Mouse (Mus musculus): ENCODE measurements around the gene Vrtn.
A peak's percentile ranks its signal among the peaks of the same experiment; 100 is the strongest.

Vrtn gene

DNA sequence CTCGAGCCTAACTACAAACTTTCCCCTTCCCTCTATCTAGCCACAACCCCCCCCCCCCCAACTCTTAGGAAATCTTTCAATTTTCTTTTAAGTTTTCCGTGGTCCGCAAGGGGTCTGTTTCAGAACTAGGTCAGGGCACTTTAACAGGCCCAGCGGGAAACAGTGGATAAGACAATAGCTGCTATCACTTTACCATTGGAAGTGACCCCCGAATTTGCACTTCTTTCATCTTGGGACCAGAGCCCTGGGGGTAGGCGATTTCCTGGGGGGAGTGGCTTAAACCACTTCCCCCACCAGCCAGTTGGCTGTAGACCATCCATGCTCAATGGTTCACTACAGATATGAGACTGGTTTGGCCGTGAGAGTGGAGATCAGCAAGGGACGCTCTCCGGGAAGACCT is at the start of gene Vrtn:
Gene Vrtn (plus strand): TSS at position 366 of the 400 bp plus-strand sequence.
- no peak for DNase-seq (ENCODE audit: low spot score)

DNA sequence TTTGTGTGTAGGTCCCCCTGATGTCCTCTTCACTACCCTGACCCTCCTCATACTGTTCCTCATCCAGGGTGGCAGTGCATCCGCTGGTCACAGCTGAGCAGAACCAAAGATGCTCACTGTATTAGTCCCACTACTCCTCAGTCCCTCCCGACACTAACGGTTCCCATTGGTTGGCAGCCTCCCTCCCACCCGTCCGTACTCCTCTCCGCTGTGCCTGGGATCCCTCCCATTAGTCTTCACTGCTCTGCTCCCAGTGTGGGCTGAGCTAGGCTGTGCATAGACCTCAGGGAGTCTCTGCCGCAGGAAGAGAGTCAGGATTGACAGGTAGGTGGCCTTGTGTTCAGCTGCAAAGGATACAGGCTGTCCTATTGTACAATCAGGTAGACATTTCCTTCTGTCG is 42.5 kb upstream of the Vrtn start:
- no peak for DNase-seq (ENCODE audit: low spot score)

DNA sequence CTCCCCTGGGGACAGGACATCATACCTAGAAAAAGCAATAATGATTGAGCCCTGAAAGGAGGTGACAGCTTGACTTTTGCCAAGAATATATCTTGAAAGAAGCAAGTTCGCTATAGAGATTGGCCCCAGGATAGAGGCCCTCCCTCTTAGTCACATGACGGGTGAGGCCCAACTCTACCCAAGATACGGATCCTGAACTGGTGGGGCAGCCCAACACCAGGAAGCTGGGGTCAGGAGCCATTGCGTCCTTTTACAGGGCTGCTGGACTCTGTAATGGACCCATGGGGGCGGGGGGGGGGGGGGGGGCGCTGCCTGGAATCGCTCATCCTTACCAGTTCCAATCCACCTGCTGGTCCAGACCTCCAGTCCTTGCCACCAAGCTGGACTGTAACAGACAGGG is 36.8 kb upstream of the Vrtn start:
- DNase-seq (ENCODE audit: low spot score): no peak

DNA sequence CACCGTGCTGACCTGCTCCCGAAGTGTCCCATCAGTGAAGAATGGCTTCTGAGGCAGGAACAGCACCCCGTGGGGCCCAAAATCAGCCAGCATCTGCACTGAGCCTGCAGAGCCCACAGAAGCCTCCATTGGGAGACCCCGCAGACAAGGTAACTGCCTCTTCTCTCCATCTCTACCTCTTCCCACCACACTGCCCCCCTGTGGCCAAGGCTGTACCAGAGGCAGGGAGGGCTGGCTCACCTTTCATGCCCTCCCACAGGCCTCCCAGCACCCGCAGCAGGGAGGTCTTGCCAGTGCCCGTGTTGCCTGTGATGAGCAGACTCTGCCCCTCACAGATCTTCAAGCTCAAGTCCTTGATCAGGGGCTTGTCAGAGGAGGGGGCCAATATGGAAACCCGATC is 35.0 kb upstream of the Vrtn start:
- no peak for DNase-seq (ENCODE audit: low spot score)

DNA sequence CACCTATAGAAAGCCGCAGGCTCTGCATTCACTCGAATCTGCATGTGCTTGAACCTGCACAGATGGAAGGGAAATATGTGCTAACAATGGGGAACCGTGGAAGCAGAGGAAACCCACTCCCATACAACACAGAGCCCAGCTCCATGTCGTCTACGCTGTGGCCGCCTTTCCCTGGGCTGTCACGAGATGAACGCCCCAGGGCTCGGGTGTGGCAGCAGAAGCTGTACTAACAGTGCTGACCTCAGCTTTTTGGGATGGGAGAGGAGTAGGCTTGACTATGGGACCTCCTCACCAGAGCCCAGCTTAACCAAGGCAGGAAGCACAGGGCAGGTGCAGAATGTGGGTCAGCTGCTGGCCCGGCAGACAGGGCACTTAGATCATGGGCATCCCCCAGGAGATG is 29.1 kb upstream of the Vrtn start:
- DNase-seq (ENCODE audit: low spot score): no peak

DNA sequence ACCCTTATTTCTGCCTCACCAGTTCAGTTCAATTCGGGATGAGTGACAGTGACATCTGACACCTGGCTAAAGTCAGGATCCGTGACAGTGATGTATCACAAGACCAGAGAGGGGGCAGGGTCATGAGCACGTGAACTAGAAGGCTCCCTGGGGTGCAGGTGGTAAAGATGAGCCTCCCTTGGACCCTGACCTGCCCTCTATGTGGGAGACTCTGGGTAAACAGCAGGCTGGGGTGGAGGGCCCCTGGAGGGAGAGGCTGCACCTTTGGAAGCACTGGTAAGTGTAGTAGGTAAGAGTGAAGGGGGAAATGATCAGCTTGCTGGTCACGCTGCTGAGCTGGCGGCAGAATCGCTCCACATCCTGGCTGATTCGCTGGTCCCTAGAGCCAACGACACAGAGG is 28.3 kb upstream of the Vrtn start:
- no peak for DNase-seq (ENCODE audit: low spot score)

DNA sequence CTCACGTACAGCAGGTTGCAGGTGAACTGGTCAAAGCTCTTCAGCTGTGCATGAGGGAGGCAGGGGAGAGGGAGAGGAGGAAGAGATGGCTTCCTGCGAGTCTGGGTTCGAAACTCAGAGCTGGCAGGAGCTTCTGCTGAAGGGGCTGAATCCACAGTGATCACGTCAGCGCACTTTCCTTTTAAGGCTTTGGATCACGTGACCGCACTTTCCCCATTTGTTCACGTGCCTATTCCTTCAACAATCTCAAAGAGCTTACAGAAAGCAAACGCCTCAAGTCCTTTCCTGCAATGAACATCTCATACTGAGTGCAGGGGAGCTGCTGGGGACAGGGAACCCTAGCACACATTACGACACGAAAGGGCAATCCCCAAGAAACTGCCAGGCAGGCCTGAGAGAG is 26.8 kb upstream of the Vrtn start:
- no peak for DNase-seq (ENCODE audit: low spot score)

DNA sequence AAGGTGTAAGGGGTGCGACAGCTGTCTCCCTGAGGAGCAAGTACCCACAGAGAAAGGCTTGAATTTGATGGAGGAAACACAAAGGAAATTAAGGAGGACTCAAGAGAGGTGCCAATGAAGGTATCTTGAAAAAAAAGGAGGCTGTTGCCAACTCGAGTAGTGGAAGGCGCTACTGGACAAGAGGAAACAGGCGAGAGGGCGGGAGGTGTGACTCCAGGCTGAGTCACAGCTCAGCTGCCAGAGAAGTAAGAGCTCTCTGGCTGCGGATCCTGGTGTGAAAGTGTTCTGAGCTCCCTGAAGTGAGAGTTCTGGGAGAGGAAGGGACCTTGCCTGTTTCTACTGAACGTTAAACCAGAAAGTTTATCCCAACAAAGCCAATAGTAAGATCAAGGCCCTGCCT is 26.3 kb upstream of the Vrtn start:
- peak; percentile 21 for DNase-seq (ENCODE audit: low spot score)

DNA sequence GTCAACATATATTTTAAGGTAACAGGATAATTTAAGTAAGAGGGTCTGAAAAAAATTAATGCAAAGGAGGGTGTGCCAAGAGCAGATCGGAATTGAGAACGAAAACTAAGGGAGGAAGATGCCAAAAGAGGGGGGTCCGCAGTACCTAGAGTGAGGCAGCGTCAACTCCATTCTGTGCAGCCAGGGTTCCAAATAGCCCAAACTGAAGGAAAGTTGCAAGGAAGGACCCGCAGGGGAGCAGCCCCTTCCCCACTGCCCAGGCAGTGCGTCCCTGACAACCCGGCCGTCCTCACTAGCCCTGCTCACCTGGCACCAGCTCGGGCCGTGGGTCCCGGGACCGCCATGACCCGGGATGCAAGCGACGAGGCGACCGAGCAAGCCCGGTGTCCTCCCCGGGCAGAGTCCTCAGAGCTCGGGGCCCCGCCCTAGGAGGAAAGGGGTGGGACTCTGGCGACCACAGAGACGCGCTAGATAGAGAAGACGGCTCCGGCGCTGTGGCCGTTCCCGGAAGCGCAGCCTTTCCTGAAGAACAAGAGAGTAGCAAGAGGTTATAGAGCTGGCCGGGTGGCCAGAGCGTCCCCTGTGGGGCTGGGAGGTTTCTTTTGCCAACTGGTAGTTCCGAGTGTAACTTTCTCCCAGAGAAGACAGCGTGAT is 23.7 kb upstream of the Vrtn start, which contains the start of gene Abcd4:
Gene Abcd4 (minus strand): TSS at position 437 of the 654 bp plus-strand sequence.
- DNase-seq (ENCODE audit: low spot score): peak; percentile 97

DNA sequence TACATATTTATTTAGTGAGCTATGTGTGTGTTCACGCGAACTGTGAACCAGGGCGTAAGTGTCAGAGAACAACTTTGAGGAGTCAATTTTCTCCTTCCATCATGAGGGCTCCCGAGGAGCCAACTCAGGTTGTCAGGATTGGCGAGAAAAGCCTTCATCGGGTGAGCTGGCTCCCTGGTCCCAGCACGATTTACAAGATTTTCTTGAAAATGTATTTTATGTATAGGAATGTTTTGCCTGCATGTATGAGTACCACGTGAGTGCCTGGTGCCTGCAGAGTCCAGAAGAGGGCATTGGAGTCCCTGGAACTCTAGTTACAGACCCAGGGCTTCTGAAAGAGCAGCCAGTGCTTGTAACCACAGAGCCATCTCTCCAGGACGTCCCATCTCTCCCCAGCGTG is 23.2 kb upstream of the Vrtn start:
- peak; percentile 14 for DNase-seq (ENCODE audit: low spot score)

DNA sequence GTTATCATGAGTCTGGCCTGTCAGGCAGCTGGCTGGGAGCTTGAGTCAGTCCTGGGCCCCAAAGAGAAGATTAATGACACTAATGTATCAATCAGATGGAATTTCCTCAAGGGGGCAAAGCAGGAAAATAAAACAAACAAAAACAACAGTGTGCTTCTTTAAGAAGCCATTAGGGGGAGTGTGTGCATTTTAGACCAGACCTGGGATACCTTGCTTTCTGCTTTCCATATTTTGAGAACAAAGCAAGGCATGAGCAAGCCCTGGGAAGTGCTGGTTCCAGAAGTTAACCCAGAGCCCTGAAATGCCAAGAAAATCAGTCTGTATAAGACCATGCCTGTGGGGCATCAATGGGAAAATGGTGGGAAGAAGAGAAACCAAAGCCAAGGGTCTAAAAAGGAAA is 19.8 kb upstream of the Vrtn start:
- DNase-seq (ENCODE audit: low spot score): no peak

DNA sequence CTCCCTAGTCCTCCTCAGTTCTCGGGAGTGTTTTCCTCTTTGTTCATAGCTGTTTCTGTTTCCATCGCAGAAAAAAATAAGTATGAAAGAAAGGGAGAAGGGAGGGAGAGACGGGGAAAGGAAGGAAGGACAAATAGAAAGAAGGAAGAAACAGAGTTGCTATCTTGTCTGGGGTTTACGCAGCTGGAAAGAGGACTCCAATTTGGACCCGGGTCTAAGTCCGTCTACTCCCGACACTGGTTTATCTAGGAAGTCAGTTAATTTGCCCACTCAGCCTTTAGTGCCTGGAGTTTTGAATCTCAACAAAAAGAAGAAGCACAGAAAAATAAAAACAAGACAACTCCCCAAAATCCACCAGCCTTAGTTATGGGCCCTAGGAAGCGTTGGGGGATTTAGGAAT is 16.2 kb upstream of the Vrtn start:
- DNase-seq (ENCODE audit: low spot score): no peak

DNA sequence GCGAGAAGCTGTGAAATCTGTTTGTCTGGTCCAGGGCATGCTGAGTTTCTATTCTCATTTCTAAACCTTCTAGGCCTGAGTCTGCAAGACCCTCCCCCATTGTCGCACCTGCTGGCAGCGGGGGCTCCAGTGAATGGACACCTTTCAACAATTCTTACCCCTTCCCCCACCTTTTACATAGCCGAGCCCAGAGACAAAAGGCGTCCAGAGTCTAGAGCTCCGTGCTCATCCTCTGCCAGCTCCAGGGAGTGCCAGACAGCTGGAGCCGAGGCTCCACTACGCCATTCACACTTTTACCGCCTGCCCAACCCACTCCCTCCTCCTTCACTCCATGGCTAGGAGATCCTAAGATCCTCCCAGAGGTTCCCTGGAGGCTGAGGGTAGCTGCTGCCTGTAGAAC is 15.7 kb upstream of the Vrtn start:
- DNase-seq (ENCODE audit: low spot score): no peak

DNA sequence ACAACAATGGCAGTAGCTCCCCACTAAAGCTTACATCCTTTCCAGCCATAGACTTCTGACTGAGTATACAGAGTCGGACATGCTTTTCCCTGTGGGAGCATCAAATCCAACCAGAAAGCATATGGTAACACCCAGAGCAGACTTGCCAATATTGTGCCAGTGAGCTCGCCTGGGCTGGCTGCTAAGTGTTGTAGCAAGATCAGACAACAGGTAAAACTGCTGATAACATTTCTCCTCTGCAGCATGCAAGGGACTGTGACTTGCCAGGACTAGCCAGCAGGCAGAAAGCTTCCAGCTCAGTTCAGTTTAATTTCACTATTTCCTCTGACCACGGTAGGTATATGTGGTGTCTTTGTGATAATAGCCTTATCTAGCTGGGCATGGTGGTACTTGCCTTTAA is 9.0 kb upstream of the Vrtn start:
- no peak for DNase-seq (ENCODE audit: low spot score)

DNA sequence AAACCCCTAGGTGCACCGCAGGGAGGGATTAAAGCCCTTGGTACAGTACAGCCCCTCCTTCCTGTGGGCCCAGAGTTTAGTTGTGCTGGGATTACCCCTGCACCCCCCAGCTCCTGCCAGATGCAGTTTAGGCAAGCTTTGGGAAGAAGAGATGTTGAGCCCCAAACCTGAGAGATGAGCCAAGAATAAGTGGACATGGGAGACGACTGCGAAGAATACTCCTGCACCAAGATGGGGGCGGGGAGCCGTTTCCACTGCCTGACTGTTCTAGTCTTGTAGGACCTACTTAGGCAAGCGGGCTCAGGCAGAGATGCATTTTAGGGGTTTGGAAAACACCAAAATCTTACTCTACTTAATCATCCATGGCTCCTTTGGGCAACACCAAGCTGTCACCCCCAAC is 566 bp upstream of the Vrtn start:
- no peak for DNase-seq (ENCODE audit: low spot score)

DNA sequence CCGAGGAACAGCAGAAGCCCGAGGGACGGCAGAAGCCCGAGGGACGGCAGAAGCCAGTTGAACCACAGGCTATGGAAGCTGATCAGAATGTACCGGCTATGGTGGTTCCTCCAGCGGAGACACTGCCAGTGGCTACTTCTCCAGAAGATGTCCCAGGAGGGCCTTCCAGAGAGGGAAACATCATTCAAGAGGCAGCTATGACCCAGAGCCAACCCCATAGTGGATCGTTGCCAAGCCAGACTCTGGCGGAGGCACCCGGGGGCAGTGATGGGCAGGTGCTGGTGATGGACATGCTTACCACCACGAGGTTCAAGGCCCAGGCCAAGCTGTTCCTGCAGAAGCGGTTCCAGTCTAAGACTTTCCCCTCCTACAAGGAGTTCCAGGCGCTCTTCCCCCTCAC is 9.4 kb downstream of the Vrtn start:
- DNase-seq (ENCODE audit: low spot score): no peak

DNA sequence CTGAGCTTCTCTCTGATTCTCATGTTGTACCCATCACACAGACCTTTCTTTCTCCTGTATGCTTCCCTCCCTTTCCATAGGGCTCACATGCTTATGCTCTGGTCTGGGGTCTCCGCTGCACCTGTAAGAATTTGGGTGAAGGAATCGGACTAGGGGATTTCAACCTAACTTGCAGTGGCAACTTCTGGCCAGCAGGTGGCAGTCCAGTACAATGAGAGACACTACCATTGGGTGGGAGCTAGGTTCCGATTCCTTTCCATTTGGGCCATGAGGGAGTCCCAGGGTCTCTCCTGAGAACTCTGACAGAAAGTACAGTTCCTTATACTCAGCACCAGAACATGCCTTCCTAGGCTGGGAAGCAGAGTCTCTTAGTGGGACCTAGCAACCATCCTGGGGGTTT is 13.1 kb downstream of the Vrtn start:
- DNase-seq (ENCODE audit: low spot score): peak; percentile 39

DNA sequence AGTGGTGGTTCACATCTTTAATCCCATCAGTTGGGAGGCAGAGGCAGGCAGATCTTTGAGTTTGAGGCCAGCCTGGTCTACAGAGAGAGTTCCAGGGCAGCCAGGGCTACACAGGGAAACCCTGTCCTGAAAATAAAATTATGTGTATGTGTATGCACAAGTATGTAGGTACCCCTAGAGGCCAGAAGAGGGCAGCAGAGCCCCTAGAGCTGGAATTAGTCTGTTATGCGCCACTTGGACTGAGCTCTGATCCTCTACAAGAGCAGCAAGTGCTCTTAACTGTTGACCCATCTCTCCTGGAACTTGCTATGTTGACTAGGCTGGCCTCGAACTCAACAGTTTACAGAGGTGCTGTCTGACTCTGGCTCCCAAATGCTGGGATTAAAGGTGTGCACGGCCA is 29.7 kb downstream of the Vrtn start:
- no peak for DNase-seq (ENCODE audit: low spot score)

DNA sequence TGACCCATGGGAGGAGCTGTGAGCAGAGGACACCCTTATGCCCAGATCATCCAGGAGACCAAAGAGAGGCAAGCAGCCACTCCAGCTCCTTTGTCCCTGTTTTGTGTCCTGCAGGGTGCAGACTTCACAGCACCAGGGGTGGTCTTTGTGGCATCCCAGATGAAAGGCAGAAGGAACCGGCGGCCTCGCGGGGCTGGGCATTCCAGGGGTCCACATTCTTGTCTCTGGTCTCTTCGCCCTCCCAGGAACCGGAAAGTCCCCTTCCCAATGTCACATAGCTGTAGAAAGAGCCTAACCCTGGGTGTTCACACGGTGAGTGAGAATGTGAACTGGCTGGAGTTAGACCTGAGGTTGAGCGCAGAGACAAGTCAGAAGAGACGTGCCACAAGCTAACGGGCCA is 30.8 kb downstream of the Vrtn start:
- no peak for DNase-seq (ENCODE audit: low spot score)

DNA sequence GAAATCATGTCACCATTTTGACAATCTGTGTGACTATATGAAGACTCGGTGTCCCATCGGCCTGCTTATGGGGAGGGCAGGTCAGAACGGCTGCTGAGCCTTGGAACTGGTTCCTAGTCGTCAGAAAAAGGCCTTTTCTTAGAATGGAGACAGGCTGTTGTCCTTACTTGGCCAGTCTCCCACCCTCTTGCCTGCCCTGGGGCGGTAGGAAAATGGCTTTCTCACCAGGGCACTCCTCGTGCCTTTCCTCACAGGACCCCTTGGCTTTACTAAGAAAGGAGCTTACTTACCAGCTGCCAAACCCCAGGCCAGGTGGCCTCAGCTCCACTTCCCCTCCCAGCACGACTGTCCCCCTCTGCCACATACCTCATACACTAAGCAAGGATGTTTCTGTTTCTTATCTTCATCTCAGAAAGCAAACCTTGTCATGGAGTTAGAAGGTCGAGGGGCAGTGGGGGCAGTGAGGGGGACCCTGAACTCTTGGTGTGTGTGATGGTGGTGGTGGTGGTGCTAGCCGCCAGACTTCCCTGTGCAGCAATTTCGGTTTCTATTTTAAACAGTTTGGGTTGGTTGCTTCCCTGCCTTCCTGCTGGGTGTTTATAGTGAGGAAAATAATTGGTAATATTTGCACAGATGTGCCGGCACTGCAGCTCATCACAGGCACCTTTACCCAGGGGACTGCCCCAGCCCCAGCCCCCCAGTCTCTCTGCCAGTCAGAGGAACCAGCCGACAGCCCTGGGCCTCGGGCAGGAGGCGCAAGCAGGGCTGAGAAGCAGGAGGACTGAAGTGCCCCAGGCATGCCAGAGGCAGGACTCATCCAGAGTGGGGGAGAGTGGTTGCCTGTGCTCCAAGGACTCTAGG is 34.1 kb downstream of the Vrtn start:
- no peak for DNase-seq (ENCODE audit: low spot score)

DNA sequence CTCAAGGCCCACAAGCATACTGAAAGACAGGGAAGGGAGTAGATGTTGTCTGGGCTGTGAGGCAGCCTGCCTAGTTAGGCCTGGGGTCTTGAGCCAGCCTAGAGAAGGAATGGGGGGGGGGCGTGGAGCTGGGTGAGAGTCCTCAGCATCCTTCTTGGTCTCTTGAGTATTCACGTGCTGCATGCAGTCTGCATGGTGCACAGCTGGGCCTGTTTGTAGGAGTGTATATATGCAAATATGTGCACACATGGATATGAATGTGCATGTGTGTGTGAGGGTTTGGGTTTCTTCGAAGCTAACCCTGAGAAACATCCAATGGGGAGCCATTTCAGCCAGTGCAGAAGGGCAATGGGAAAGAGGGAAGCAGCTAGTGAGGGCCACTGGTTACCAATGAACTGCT is 35.2 kb downstream of the Vrtn start:
- no peak for DNase-seq (ENCODE audit: low spot score)

DNA sequence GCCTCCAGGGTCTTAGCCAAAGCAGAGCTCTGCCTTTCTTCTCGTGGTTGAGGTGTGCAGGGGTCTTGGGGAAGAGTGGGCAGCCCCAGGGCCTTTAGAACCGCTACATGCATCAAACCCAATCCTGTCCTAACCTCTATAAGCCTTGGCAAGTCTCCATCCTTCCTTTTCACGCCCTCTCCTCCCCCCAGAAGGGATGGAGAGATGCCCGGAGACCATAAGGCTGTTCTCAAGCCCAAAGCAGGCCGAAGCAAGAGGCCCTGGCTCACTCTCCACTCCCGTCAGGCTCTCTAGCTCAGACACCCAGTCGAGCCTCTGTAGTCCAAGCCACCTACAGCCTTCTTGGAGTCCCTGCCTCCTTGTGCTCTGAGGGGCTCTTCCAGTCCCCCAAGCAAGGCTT is 43.8 kb downstream of the Vrtn start:
- DNase-seq (ENCODE audit: low spot score): no peak

DNA sequence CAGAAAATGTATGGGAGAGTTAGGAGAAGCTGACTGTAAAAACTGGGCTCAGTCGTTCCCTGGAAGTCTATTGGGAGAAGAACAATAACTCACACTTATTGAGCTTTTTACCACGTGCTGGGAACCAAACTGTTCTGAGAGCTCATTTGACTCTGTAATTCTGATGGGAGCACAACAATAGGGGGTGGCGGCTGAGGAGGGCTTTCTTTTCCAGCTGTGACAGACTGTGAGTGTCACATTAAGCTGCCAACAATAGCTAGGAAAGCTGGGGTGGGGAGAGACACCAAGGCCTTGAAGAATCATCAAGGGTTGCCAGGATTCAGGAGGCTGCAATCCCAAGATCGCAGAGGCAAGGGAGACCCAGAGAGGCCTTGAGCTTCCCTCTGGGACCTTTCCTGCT is 45.4 kb downstream of the Vrtn start:
- DNase-seq (ENCODE audit: low spot score): no peak

DNA sequence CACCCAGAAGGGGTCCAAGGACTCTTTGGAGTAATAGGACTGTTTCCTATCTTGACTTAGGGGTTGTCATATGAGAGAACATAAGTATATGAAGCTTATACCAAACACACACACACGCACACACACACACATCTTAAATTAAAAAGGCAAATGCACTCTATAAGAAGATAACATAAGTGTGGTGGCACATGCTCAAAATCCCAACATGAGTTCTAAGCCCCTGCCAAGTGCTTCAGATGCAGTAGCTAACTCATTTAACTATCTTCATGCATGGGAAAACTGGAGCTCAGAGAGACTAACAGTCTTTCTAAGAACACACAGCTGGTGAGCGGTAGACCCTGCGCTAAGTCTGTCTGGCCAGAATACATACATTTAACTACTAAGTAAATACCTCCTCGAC is 46.7 kb downstream of the Vrtn start:
- DNase-seq (ENCODE audit: low spot score): no peak
